Mouse (Mus musculus) heart, embryonic 10.5 days (tissue): ENCODE measurements around the gene Pttg1ip. TPM values are rescaled to one million over a fixed set of nuclear protein-coding genes. Genes with fewer than 3 reads are reported as not detected.

Source experiments
- DNase-seq: peaks from one replicate; pipeline ENCODE4 v3.0.0-alpha.2; 2017; ENCODE audit warnings: low spot score
- H3K27ac ChIP-seq: fragments of 300-500 bp; sonication (generic); 2 replicates; pipeline ENCODE4 v1.5.1; 2016; ENCODE audit warnings: mild to moderate bottlenecking
- H3K27me3 ChIP-seq: fragments of 300-500 bp; sonication (generic); 2 replicates; pipeline ENCODE4 v1.6.1; 2016; ENCODE audit warnings: mild to moderate bottlenecking; ENCODE audit not compliant: poor library complexity, insufficient read depth, severe bottlenecking
- H3K36me3 ChIP-seq: fragments of 300-500 bp; sonication (generic); 2 replicates; pipeline ENCODE4 v1.6.1; 2016; ENCODE audit warnings: mild to moderate bottlenecking, moderate library complexity
- H3K4me1 ChIP-seq: fragments of 300-500 bp; sonication (generic); 2 replicates; pipeline ENCODE4 v1.6.1; 2016; ENCODE audit warnings: mild to moderate bottlenecking
- H3K4me3 ChIP-seq: fragments of 300-500 bp; sonication (generic); 2 replicates; pipeline ENCODE4 v1.5.1; 2016; ENCODE audit warnings: mild to moderate bottlenecking, moderate library complexity
- H3K9me3 ChIP-seq: fragments of 300-500 bp; sonication (generic); 2 replicates; pipeline ENCODE4 v1.6.1; 2016; ENCODE audit warnings: mild to moderate bottlenecking, moderate library complexity
- WGBS: fragments of 180-500 bp; shearing (Covaris S2); methylation state at CpG from one replicate; pipeline ENCODE4 v1.1.7; 2016; 5-methylcytosine and 5-hydroxymethylcytosine counted together
- polyA plus RNA-seq: library from polyadenylated mRNA; unstranded; fragments of >200 nt; fragmentation: Nextera tagmentation; extraction: Ambion mirVana; gene quantifications from 2 replicates; pipeline ENCODE4 v1.2.1, GENCODE M21; 2016

The Pttg1ip gene
- polyA plus RNA-seq, 1 experiment from 2014 or later, result 94.9 TPM

DNA sequence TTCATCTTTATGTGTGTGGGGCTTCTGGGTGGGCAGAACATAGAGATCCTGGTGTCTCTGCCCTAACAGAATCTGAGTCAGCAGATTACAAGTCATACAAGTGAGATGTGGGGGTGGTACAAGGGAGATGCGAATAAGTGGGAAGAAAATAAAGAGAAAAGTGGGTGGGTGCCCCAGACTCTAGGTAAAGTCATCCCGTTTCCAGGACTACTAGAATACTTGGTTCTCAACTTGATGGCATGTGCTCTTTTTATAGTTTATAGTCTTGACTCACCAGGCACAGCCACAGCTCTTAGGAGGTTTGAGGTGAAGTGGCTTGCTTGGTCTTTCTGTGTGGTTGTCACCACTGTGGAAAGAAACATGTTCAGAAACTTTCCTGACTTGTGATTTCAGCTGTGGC is 14.5 kb downstream of the Pttg1ip start:
- Histone ChIP-seq H3K4me3 (no peak overlapping the region), H3K36me3 (peaks cover 77% of the 10 kb centered on the region), H3K9me3 (no peaks in the 10 kb centered on the region), H3K27me3 (no peaks in the 10 kb centered on the region), H3K27ac (no peak overlapping the region), H3K4me1 (peaks cover 19% of the 10 kb centered on the region)
- DNase-seq, result no peak
- WGBS, result 94% methylated on average over 2 of the region's 2 CpGs

DNA sequence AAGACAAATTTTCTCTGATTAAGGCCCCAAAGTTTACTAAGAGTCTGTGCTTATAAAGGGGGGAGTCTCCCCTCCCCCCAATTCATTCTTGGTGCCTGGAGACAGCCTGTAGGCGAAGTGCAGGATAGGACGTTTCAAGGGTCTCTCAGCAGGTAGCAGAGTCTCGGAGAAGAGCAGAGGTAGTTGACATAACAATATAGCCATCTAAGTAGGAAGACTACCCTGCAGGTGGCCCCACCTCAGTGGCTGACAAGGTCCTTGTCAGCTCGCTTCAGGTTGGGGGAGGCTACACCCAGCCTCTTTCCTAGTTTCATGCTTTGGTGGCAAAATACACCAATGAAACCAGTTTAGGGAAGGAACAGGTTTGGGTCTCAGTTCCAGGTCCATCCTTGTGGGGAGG is 21.5 kb downstream of the Pttg1ip start:
- Histone ChIP-seq H3K9me3 (no peaks in the 10 kb centered on the region), H3K36me3 (peaks cover 23% of the 10 kb centered on the region), H3K27ac (no peak overlapping the region), H3K4me1 (peaks cover 41% of the 10 kb centered on the region), H3K27me3 (no peaks in the 10 kb centered on the region), H3K4me3 (no peak overlapping the region)
- DNase-seq, result no peak
- 65% methylated on average over 4 of the region's 4 CpGs for WGBS

- H3K27ac ChIP-seq, result no peak overlapping the region
- no peaks in the 10 kb centered on the region for H3K9me3 ChIP-seq
- H3K27me3 ChIP-seq, result no peaks in the 10 kb centered on the region
- WGBS, result 88% methylated on average over 6 of the region's 6 CpGs
- H3K4me3 ChIP-seq, result no peak overlapping the region
- peaks cover 21% of the 10 kb centered on the region for H3K36me3 ChIP-seq
- peaks cover 37% of the 10 kb centered on the region for H3K4me1 ChIP-seq
- DNase-seq, result no peak
Measured at GRCm38 (mm10) chr10:77604111-77604510, 22.6 kb downstream of the Pttg1ip start.

- DNase-seq, result no peak
- H3K4me3 ChIP-seq, result no peak overlapping the region
- H3K4me1 ChIP-seq, result peaks cover 28% of the 10 kb centered on the region
- H3K36me3 ChIP-seq, result peaks cover 22% of the 10 kb centered on the region
- no peaks in the 10 kb centered on the region for H3K27me3 ChIP-seq
- H3K9me3 ChIP-seq, result no peaks in the 10 kb centered on the region
- WGBS, result 57% methylated on average over 5 of the region's 5 CpGs
- H3K27ac ChIP-seq, result peak overlapping the region; percentile 99
Measured at GRCm38 (mm10) chr10:77604958-77605357, 23.4 kb downstream of the Pttg1ip start.

- Histone ChIP-seq H3K27ac (peak overlapping the region; percentile 99), H3K36me3 (peaks cover 24% of the 10 kb centered on the region), H3K4me3 (peak overlapping the region; percentile 83), H3K4me1 (peaks cover 27% of the 10 kb centered on the region), H3K9me3 (no peaks in the 10 kb centered on the region), H3K27me3 (no peaks in the 10 kb centered on the region)
- DNase-seq, result peak; percentile 86
- 38% methylated on average over 1 of the region's 1 CpGs for WGBS
Measured at GRCm38 (mm10) chr10:77605368-77605767, 23.8 kb downstream of the Pttg1ip start.

- Histone ChIP-seq H3K4me3 (peak within 1 kb of the TSS; percentile 83), H3K4me1 (peaks cover 27% of the 10 kb centered on the region), H3K9me3 (no peaks in the 10 kb centered on the region), H3K27me3 (no peaks in the 10 kb centered on the region), H3K27ac (peak within 1 kb of the TSS; percentile 99), H3K36me3 (peaks cover 32% of the 10 kb centered on the region)
- WGBS, result under 1% methylated on average over 112 of the region's 119 CpGs
- DNase-seq, result peak; percentile 98
Measured at GRCm38 (mm10) chr10:77605908-77606826, 24.6 kb downstream of the Pttg1ip start, which contains the start of the genes Sumo3 and Gm49325. Gene Sumo3 (plus strand): TSS chr10:77606097. Gene Gm49325 (plus strand): TSS chr10:77606197.

DNA sequence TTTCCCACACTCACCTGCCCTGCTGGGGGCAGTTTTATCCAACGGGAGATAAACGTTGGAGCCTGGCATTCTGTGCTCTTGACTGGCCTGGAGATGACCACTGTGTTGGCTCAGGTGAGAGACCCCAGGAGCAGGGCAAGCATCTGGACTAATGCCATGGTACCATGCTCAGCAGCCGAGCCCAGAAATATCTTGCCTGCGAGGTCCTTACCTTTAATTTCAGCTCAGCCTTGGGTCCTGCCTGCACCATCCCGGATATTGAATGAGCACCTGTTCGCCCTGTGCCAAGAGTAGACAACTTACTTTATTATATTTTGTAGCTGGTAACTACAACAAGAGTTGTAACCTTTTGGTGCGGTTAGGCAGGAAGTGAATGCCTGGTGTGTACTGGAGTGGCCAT is 25.3 kb downstream of the Pttg1ip start:
- no peaks in the 10 kb centered on the region for H3K27me3 ChIP-seq
- no peak for DNase-seq
- H3K9me3 ChIP-seq, result no peaks in the 10 kb centered on the region
- peak overlapping the region; percentile 83 for H3K4me3 ChIP-seq
- H3K27ac ChIP-seq, result peak overlapping the region; percentile 99
- H3K4me1 ChIP-seq, result peaks cover 27% of the 10 kb centered on the region
- H3K36me3 ChIP-seq, result peaks cover 39% of the 10 kb centered on the region
- 35% methylated on average over 7 of the region's 7 CpGs for WGBS

DNA sequence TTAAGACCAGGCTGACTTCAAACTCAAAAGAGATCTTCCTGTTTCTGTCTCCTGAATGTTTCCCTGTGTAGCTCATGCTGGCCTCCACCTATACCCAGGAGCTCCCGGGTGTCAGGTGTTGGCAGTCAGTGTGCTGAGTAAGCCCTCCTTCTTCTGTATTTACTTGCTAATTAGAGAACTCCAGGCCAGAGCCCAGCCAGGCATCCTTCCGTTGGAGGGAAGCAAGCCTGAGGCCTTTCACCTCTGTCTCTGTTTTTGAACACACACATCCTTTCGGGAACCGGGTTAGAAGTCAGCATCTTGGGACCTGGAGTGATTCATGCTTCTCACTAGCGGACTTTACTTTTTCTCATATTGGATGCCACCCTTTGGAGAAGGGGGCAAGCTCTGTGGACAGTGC is 25.9 kb downstream of the Pttg1ip start:
- H3K4me3 ChIP-seq, result peak overlapping the region; percentile 83
- H3K9me3 ChIP-seq, result no peaks in the 10 kb centered on the region
- WGBS, result 70% methylated on average over 5 of the region's 5 CpGs
- H3K4me1 ChIP-seq, result peaks cover 27% of the 10 kb centered on the region
- peaks cover 45% of the 10 kb centered on the region for H3K36me3 ChIP-seq
- no peak for DNase-seq
- no peaks in the 10 kb centered on the region for H3K27me3 ChIP-seq
- peak overlapping the region; percentile 99; the same call in 1 of the 2 replicates for H3K27ac ChIP-seq

- no peak for DNase-seq
- H3K27ac ChIP-seq, result no peak overlapping the region
- H3K4me3 ChIP-seq, result no peak overlapping the region
- H3K36me3 ChIP-seq, result peaks cover 56% of the 10 kb centered on the region
- no peaks in the 10 kb centered on the region for H3K9me3 ChIP-seq
- no peaks in the 10 kb centered on the region for H3K27me3 ChIP-seq
- H3K4me1 ChIP-seq, result peaks cover 33% of the 10 kb centered on the region
- WGBS, result 97% methylated on average over 8 of the region's 8 CpGs
Measured at GRCm38 (mm10) chr10:77608589-77608988, 27.1 kb downstream of the Pttg1ip start.

DNA sequence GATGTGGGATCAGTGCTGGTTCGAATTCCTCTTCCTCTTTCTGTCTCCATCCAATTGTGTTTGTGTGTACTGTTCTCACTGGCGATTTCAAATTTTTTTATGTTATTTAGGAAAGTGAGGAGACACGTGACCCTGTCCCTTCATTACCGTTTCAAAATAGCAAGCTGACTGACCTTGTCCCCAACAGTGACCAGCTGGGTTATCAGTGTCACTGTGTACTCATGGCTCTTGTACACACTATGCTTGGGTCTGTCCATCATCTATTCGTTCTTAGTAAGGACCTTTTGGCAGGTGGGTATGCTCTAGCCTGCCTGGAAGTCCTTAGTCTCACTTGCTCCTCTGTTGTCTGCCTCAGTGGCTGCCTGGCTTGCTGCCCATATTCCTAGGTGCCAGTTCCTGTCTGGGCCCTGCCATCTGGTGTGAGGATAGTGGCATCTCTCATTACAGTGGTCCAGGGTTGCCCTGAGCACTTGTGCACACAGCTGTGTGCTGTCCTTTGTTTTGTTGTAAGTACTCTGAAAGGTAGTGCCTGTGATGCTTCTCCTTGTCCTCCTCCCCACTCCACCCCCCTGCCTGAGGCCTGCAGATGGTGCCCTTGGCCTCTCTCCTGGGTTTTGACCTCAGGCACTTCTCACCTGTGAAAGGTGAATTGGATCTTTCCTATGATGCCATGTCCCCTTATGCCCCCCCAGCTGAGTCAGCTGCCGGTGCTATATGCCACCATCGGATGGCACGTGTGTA is 28.9 kb downstream of the Pttg1ip start:
- H3K27ac ChIP-seq, result no peak overlapping the region
- no peak overlapping the region for H3K4me3 ChIP-seq
- peaks cover 73% of the 10 kb centered on the region for H3K36me3 ChIP-seq
- WGBS, result 90% methylated on average over 8 of the region's 8 CpGs
- H3K9me3 ChIP-seq, result no peaks in the 10 kb centered on the region
- peaks cover 32% of the 10 kb centered on the region for H3K4me1 ChIP-seq
- DNase-seq, result no peak
- H3K27me3 ChIP-seq, result no peaks in the 10 kb centered on the region

GRCm38 (mm10) chr10:77613409-77613808 is 31.9 kb downstream of the Pttg1ip start:
- no peaks in the 10 kb centered on the region for H3K27me3 ChIP-seq
- WGBS, result 77% methylated on average over 3 of the region's 3 CpGs
- no peaks in the 10 kb centered on the region for H3K9me3 ChIP-seq
- H3K4me1 ChIP-seq, result peaks cover 6% of the 10 kb centered on the region; the same call in 1 of the 2 replicates
- H3K4me3 ChIP-seq, result no peak overlapping the region
- peak; percentile 72 for DNase-seq
- H3K36me3 ChIP-seq, result peaks cover 94% of the 10 kb centered on the region
- no peak overlapping the region for H3K27ac ChIP-seq

GRCm38 (mm10) chr10:77615647-77616046 is 34.1 kb downstream of the Pttg1ip start:
- no peak for DNase-seq
- Histone ChIP-seq H3K36me3 (peaks cover 78% of the 10 kb centered on the region), H3K27ac (no peak overlapping the region), H3K9me3 (no peaks in the 10 kb centered on the region), H3K4me3 (no peak overlapping the region), H3K27me3 (no peaks in the 10 kb centered on the region), H3K4me1 (peaks cover 6% of the 10 kb centered on the region; the same call in 1 of the 2 replicates)
- WGBS, result 90% methylated on average over 8 of the region's 8 CpGs

DNA sequence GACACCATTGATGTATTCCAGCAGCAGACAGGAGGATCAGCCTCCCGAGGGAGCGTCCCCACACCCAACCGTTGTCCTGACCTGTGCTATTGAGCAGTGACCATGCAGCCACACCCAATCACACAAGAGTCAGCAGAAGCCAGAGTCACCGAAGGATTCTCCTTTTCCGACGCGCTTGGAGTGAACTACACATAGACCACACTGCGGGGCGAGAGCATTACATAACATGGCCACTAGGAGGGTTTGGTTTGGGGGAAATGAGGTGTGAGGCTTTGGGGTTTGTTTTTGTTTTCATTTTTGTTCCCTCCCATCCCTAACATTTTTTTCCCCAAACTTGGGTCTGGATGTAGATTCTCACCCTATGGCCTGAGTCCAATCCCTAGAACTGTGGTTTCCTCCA is 34.6 kb downstream of the Pttg1ip start:
- Histone ChIP-seq H3K36me3 (peaks cover 74% of the 10 kb centered on the region), H3K9me3 (no peaks in the 10 kb centered on the region), H3K27me3 (no peaks in the 10 kb centered on the region), H3K27ac (no peak overlapping the region), H3K4me3 (no peak overlapping the region), H3K4me1 (peaks cover 6% of the 10 kb centered on the region; the same call in 1 of the 2 replicates)
- WGBS, result 91% methylated on average over 9 of the region's 9 CpGs
- no peak for DNase-seq
